Mouse (Mus musculus): ENCODE data around the gene Hip1. TPM values are rescaled to one million over a fixed set of nuclear protein-coding genes. Genes with fewer than 3 reads are reported as not detected.

The Hip1 gene
- 10 to 100 TPM; 54.1 to 58.9 TPM for total RNA-seq (2021)
- long read RNA-seq, experiment 1, full-length matches to known transcripts, result 2 of 22 reads
- long read RNA-seq, experiment 1, partial matches to known transcripts, result 1 of 22 reads
- long read RNA-seq, experiment 1, other reads (novel, unspliced or antisense), result 19 of 22 reads
- long read RNA-seq, experiment 2, full-length matches to known transcripts, result 3 of 25 reads
- long read RNA-seq, experiment 2, partial matches to known transcripts, result 1 of 25 reads
- long read RNA-seq, experiment 2, other reads (novel, unspliced or antisense), result 21 of 25 reads

- intact Hi-C loops (cut with DNase I; ENCODE audit: low total_unique reads), result loop anchor here (5.0 kb wide), 1 partner anchor 33 kb away; no protein-coding TSS in a partner anchor
- peak; percentile 96 for DNase-seq
These were observed at the start of gene Hip1 for GRCm38 (mm10) chr5:135544865-135545797. Gene Hip1, minus strand, starts transcription at chr5:135545120.

- intact Hi-C loops (cut with DNase I; ENCODE audit: low total_unique reads), result no loop called here
- DNase-seq, result no peak
These were observed 45.3 kb upstream of the Hip1 start for GRCm38 (mm10) chr5:135589996-135590784.

GRCm38 (mm10) chr5:135587764-135588163, 42.8 kb upstream of the Hip1 start:
- no peak for DNase-seq
- intact Hi-C loops (cut with DNase I; ENCODE audit: low total_unique reads), result no loop called here

- DNase-seq, result no peak
- intact Hi-C loops (cut with DNase I; ENCODE audit: low total_unique reads), result no loop called here
These were observed 40.8 kb upstream of the Hip1 start for GRCm38 (mm10) chr5:135585691-135586090.

- DNase-seq, result no peak
- intact Hi-C loops (cut with DNase I; ENCODE audit: low total_unique reads), result no loop called here
These were observed 37.4 kb upstream of the Hip1 start for GRCm38 (mm10) chr5:135582330-135582729.

- intact Hi-C loops (cut with DNase I; ENCODE audit: low total_unique reads), result no loop called here
- DNase-seq, result no peak
These were observed 34.4 kb upstream of the Hip1 start for GRCm38 (mm10) chr5:135579331-135579751.

GRCm38 (mm10) chr5:135576055-135576454, 31.1 kb upstream of the Hip1 start:
- intact Hi-C loops (cut with DNase I; ENCODE audit: low total_unique reads), result no loop called here
- DNase-seq, result no peak

- intact Hi-C loops (cut with DNase I; ENCODE audit: low total_unique reads), result no loop called here
- DNase-seq, result no peak
These were observed 28.1 kb upstream of the Hip1 start, which contains the start of gene Ccl24 for GRCm38 (mm10) chr5:135573006-135573405. Gene Ccl24, minus strand, starts transcription at chr5:135573049.

- intact Hi-C loops (cut with DNase I; ENCODE audit: low total_unique reads), result no loop called here
These were observed 23.8 kb upstream of the Hip1 start for GRCm38 (mm10) chr5:135568698-135569097.

GRCm38 (mm10) chr5:135567556-135568265, 22.8 kb upstream of the Hip1 start:
- intact Hi-C loops (cut with DNase I; ENCODE audit: low total_unique reads), result no loop called here
- no peak for DNase-seq

More at GRCm38 (mm10) chr5:135568698-135569097, 23.8 kb upstream of the Hip1 start:
- DNase-seq, result no peak

GRCm38 (mm10) chr5:135563469-135563868, 18.5 kb upstream of the Hip1 start, which contains the start of gene Ccl26:
Gene Ccl26, minus strand, starts transcription at chr5:135563569.
- intact Hi-C loops (cut with DNase I; ENCODE audit: low total_unique reads), result no loop called here
- no peak for DNase-seq

GRCm38 (mm10) chr5:135557671-135558070, 12.8 kb upstream of the Hip1 start:
- no peak for DNase-seq
- intact Hi-C loops (cut with DNase I; ENCODE audit: low total_unique reads), result no loop called here

- DNase-seq, result peak; percentile 68
- intact Hi-C loops (cut with DNase I; ENCODE audit: low total_unique reads), result no loop called here
These were observed 12.1 kb upstream of the Hip1 start for GRCm38 (mm10) chr5:135557051-135557450.

GRCm38 (mm10) chr5:135556259-135556658, 11.3 kb upstream of the Hip1 start:
- DNase-seq, result no peak
- intact Hi-C loops (cut with DNase I; ENCODE audit: low total_unique reads), result no loop called here

GRCm38 (mm10) chr5:135551591-135551990, 6.7 kb upstream of the Hip1 start:
- DNase-seq, result no peak
- intact Hi-C loops (cut with DNase I; ENCODE audit: low total_unique reads), result no loop called here

GRCm38 (mm10) chr5:135550910-135551309, 6.0 kb upstream of the Hip1 start:
- intact Hi-C loops (cut with DNase I; ENCODE audit: low total_unique reads), result no loop called here
- DNase-seq, result no peak

- no peak for DNase-seq
- intact Hi-C loops (cut with DNase I; ENCODE audit: low total_unique reads), result loop anchor here (5.0 kb wide), 1 partner anchor 36 kb away; no protein-coding TSS in a partner anchor
These were observed 3.1 kb upstream of the Hip1 start for GRCm38 (mm10) chr5:135547990-135548389.

GRCm38 (mm10) chr5:135544032-135544558, 825 bp downstream of the Hip1 start:
- peak; percentile 48 for DNase-seq
- intact Hi-C loops (cut with DNase I; ENCODE audit: low total_unique reads), result no loop called here

GRCm38 (mm10) chr5:135537794-135538214, 7.1 kb downstream of the Hip1 start:
- intact Hi-C loops (cut with DNase I; ENCODE audit: low total_unique reads), result no loop called here
- DNase-seq, result no peak

All from gastrocnemius, postnatal 14 days (tissue).